Mouse (Mus musculus): ENCODE results near the gene Pld5.

DNA sequence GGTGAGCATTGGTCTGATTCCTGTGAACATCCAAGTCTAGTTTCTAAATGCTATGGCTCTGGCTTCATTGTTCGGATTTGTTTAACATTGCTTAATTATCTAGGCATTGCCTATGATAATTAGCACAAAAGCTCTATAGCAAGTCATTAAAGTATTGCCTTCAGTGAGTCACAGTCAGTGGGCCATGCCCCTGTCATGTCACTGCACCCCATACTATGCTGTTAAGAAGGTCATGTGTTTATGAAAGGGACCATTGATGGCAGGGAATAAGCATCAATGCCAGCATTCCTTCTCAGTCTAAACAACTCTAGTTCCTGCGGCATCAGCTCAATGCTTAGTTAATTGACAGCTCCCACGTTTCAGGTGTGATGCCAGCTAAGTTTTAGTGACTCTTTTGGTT is 239.1 kb downstream of the Pld5 start:
- TF ChIP-seq CTCF (IDR thresholded peaks at IDR 0.05; ENCODE audit: low read depth, low read length) = no peak
- no peak for TF ChIP-seq POLR2A (IDR thresholded peaks at IDR 0.05; ENCODE audit: extremely low read depth, insufficient read depth, low read length)

Data from liver, adult 2 months (tissue).